Mouse (Mus musculus) neural tube, embryonic 14.5 days (tissue): ENCODE data around the gene Cd300ld. TPM values are rescaled to one million over a fixed set of nuclear protein-coding genes. Genes with fewer than 3 reads are reported as not detected.

Experiments used
- ATAC-seq: fragments of 200-750 bp; cut with Nextera tagmentation; 2 replicates; pipeline ENCODE4 v1.8.0; 2017; ENCODE audit warnings: low read depth, mild to moderate bottlenecking, moderate TSS enrichment, moderate library complexity
- H3K27ac ChIP-seq: fragments of 300-500 bp; sonication (generic); 2 replicates; pipeline ENCODE4 v1.5.1; 2014; ENCODE audit warnings: low read depth, mild to moderate bottlenecking, control low read depth, low read length, moderate library complexity, mixed read lengths
- H3K27me3 ChIP-seq: fragments of 300-500 bp; sonication (generic); 2 replicates; pipeline ENCODE4 v1.6.1; 2014; ENCODE audit warnings: low read length; ENCODE audit not compliant: control insufficient read depth, insufficient read depth
- H3K36me3 ChIP-seq: fragments of 300-500 bp; sonication (generic); 2 replicates; pipeline ENCODE4 v1.6.1; 2014; ENCODE audit warnings: low read length, mixed read lengths; ENCODE audit not compliant: control insufficient read depth, insufficient read depth
- H3K4me1 ChIP-seq: fragments of 300-500 bp; sonication (generic); 2 replicates; pipeline ENCODE4 v1.6.1; 2014; ENCODE audit warnings: low read length; ENCODE audit not compliant: control insufficient read depth, insufficient read depth
- H3K4me2 ChIP-seq: fragments of 300-500 bp; sonication (generic); 2 replicates; pipeline ENCODE4 v1.6.1; 2014; ENCODE audit warnings: mild to moderate bottlenecking, low read depth, low read length, control low read depth
- H3K4me3 ChIP-seq: fragments of 300-500 bp; sonication (generic); 2 replicates; pipeline ENCODE4 v1.5.1; 2014; ENCODE audit warnings: low read depth, low read length, control low read depth, mixed read lengths
- H3K9ac ChIP-seq: fragments of 300-500 bp; sonication (generic); replicated peaks from 2 replicates; pipeline ENCODE4 v1.6.1; 2014; ENCODE audit warnings: low read depth, mild to moderate bottlenecking, control low read depth, low read length, mixed read lengths
- H3K9me3 ChIP-seq: fragments of 300-500 bp; sonication (generic); 2 replicates; pipeline ENCODE4 v1.6.1; 2016; ENCODE audit warnings: low read length; ENCODE audit not compliant: control insufficient read depth
- WGBS: fragments of 180-500 bp; shearing (Covaris S2); extraction: QIAGEN DNeasy Blood & Tissue Kit; methylation state at CpG from one replicate; pipeline ENCODE4 v1.1.7; 2014; 5-methylcytosine and 5-hydroxymethylcytosine counted together
- polyA plus RNA-seq: library from polyadenylated mRNA; unstranded; fragments of >200 nt; fragmentation: Nextera tagmentation; extraction: Ambion mirVana; gene quantifications from 2 replicates; pipeline ENCODE4 v1.2.1, GENCODE M21; 2014

Gene Cd300ld
- polyA plus RNA-seq, 1 experiment from 2014 or later, result not detected

- Histone ChIP-seq H3K9ac (no peak overlapping the region), H3K4me3 (no peak overlapping the region), H3K36me3 (no peaks in the 10 kb centered on the region), H3K4me2 (no peak overlapping the region), H3K27me3 (no peaks in the 10 kb centered on the region), H3K9me3 (no peaks in the 10 kb centered on the region), H3K4me1 (no peaks in the 10 kb centered on the region), H3K27ac (no peak overlapping the region)
- WGBS, result 71% methylated on average over 3 of the region's 3 CpGs
- ATAC-seq, result no peak
Measured at GRCm38 (mm10) chr11:114965182-114965828, 24.4 kb downstream of the Cd300ld start.

GRCm38 (mm10) chr11:114960369-114960768 lies 29.4 kb downstream of the Cd300ld start:
- Histone ChIP-seq H3K4me2 (no peak overlapping the region), H3K27me3 (no peaks in the 10 kb centered on the region), H3K9me3 (no peaks in the 10 kb centered on the region), H3K36me3 (no peaks in the 10 kb centered on the region), H3K9ac (no peak overlapping the region), H3K4me3 (no peak overlapping the region), H3K27ac (no peak overlapping the region), H3K4me1 (no peaks in the 10 kb centered on the region)
- no peak for ATAC-seq
- 70% methylated on average over 1 of the region's 1 CpGs for WGBS

GRCm38 (mm10) chr11:114934144-114934543 lies 55.6 kb downstream of the Cd300ld start, which contains the start of gene Cd300lb:
Cd300lb (minus strand) TSS chr11:114934386.
- Histone ChIP-seq H3K27ac (no peak within 1 kb of the TSS), H3K9ac (no peak within 1 kb of the TSS), H3K4me1 (no peaks in the 10 kb centered on the region), H3K4me3 (no peak within 1 kb of the TSS), H3K27me3 (no peaks in the 10 kb centered on the region), H3K4me2 (no peak within 1 kb of the TSS), H3K9me3 (no peaks in the 10 kb centered on the region), H3K36me3 (no peaks in the 10 kb centered on the region)
- no peak for ATAC-seq
- WGBS, result 55% methylated on average over 6 of the region's 6 CpGs

- no peak overlapping the region for H3K4me2 ChIP-seq
- no peaks in the 10 kb centered on the region for H3K4me1 ChIP-seq
- H3K27ac ChIP-seq, result no peak overlapping the region
- WGBS, result 73% methylated on average over 4 of the region's 4 CpGs
- H3K9ac ChIP-seq, result no peak overlapping the region
- H3K4me3 ChIP-seq, result no peak overlapping the region
- H3K27me3 ChIP-seq, result no peaks in the 10 kb centered on the region
- ATAC-seq, result no peak
- no peaks in the 10 kb centered on the region for H3K36me3 ChIP-seq
- H3K9me3 ChIP-seq, result no peaks in the 10 kb centered on the region
Measured at GRCm38 (mm10) chr11:114933591-114933990, 56.1 kb downstream of the Cd300ld start.

Other genes with a start within 250 kb of the Cd300ld start
- gene Kif19a, start 224.5 kb downstream of the Cd300ld start, polyA plus RNA-seq, result 0.56 and 0.99 TPM in 2 replicates
- gene Btbd17, start 194.0 kb downstream of the Cd300ld start, polyA plus RNA-seq, result 18.8 and 20.4 TPM in 2 replicates
- gene Gpr142, start 191.0 kb downstream of the Cd300ld start, polyA plus RNA-seq, result not detected in 2 replicates
- 3.7 and 9.0 TPM in 2 replicates for gene Gprc5c, start 138.8 kb downstream of the Cd300ld start, polyA plus RNA-seq
- 0.79 and 1.5 TPM in 2 replicates for gene Cd300a, start 99.9 kb downstream of the Cd300ld start, polyA plus RNA-seq
- gene Cd300lb, start 55.5 kb downstream of the Cd300ld start, polyA plus RNA-seq, result not detected in 2 replicates
- not detected in 2 replicates for gene Cd300c, start 20.8 kb downstream of the Cd300ld start, polyA plus RNA-seq
- gene Cd300c2, start 12.0 kb upstream of the Cd300ld start, polyA plus RNA-seq, result 1.0 and 1.4 TPM in 2 replicates
- not detected in 2 replicates for gene Cd300ld2, start 26.3 kb upstream of the Cd300ld start, polyA plus RNA-seq
- gene Cd300ld4, start 37.1 kb upstream of the Cd300ld start, polyA plus RNA-seq, result not detected in 2 replicates
- gene Cd300ld5, start 47.8 kb upstream of the Cd300ld start, polyA plus RNA-seq, result not detected in 2 replicates
- gene Cd300ld3, start 58.5 kb upstream of the Cd300ld start, polyA plus RNA-seq, result not detected in 2 replicates
- gene Cd300e, start 72.3 kb upstream of the Cd300ld start, polyA plus RNA-seq, result not detected in 2 replicates
- gene Rab37, start 101.5 kb upstream of the Cd300ld start, polyA plus RNA-seq, result 0.25 and 0.94 TPM in 2 replicates
- 0.11 TPM in 1 of 2 replicates, not detected in the other for gene Cd300lf, start 144.1 kb upstream of the Cd300ld start, polyA plus RNA-seq
- gene Slc9a3r1, start 173.4 kb upstream of the Cd300ld start, polyA plus RNA-seq, result 42.3 and 59.1 TPM in 2 replicates
- gene Tmem104, start 197.6 kb upstream of the Cd300ld start, polyA plus RNA-seq, result 8.9 and 10.8 TPM in 2 replicates
- 19.1 and 19.9 TPM in 2 replicates for gene Nat9, start 197.9 kb upstream of the Cd300ld start, polyA plus RNA-seq